In the genomic region with DNA sequence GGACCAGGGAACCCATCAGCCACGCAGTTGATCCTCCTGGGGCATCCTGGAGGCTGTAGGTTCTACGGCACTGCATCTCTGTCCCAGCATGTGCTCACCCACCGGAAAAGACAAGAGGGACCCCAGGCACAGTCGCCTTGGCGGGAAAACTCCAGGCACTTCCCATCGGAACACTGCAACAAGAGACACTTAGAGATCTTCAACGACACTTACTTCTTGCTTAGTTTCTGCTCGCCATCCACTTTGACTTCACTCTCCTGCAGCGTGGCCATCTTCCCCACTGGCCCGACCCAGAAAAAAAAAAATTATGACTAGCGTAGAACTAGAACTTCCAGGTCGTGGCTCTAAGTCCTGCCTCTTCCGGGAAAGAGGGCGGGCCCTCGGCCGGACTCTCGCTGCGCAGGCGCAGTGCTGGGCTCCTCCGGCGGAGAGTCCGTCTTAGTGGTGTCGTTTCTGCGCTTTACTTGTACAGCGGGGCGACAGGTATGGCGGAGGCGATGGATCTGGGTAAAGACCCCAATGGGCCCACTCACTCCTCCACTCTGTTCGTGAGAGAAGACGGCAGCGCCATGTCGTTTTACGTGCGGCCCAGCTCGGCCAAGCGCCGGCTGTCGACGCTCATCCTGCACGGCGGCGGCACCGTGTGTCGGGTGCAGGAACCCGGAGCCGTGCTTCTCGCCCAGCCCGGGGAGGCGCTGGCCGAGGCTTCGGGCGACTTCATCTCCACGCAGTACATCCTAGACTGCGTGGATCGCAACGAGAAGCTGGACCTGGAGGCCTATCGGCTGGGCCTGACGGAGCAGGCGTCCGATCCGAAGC, we compare ENCODE assay signal across 8 mouse cellular contexts. TPM values are rescaled to one million over a fixed set of nuclear protein-coding genes. Genes with fewer than 3 reads are reported as not detected.
A peak's percentile ranks its signal among the peaks of the same experiment; 100 is the strongest.
DNase-seq lines count a peak whose midpoint lies in the region; ATAC-seq and TF ChIP-seq lines count a peak whose summit lies in the region.

Gene Kars, minus strand, starts transcription at position 327 of the 819 bp plus-strand sequence.
Gene Terf2ip, plus strand, starts transcription at position 402 of the 819 bp plus-strand sequence.

- peak within 1 kb of the TSS; percentile 78 for H3K4me3 ChIP-seq in C2C12 (ENCODE audit: insufficient read depth, poor library complexity, severe bottlenecking)
- H3K4me3 ChIP-seq in erythroblast, embryonic 14.5 days (replicated peaks) = peak within 1 kb of the TSS; percentile 74
- H3K4me3 ChIP-seq in heart, embryonic 11.5 days (ENCODE audit: low read depth, low read length) = peak within 1 kb of the TSS; percentile 100
- H3K4me3 ChIP-seq in kidney, embryonic 16.5 days (ENCODE audit: low read length) = peak within 1 kb of the TSS; percentile 99
- H3K4me3 ChIP-seq in liver, adult 2 months (ENCODE audit: insufficient read depth, low read depth, low read length) = peak within 1 kb of the TSS; percentile 92
- peak within 1 kb of the TSS; percentile 87 for H3K4me3 ChIP-seq in myocyte

- H3K9ac ChIP-seq in heart, embryonic 11.5 days (ENCODE audit: low read depth, low read length) = peak within 1 kb of the TSS; percentile 88
- H3K9ac ChIP-seq in kidney, embryonic 16.5 days (replicated peaks; ENCODE audit: low read length) = peak within 1 kb of the TSS; percentile 92
- H3K9ac ChIP-seq in liver, adult 2 months (ENCODE audit: low read depth, low read length) = peak within 1 kb of the TSS; percentile 88

- peak; percentile 84; the same call in 1 of the 2 replicates for TF ChIP-seq POLR2A in brain, embryonic 14.5 days (IDR thresholded peaks at IDR 0.05; ENCODE audit: borderline replicate concordance, extremely low read depth, insufficient read depth, insufficient read length, poor library complexity, severe bottlenecking)
- TF ChIP-seq POLR2A in liver, adult 2 months (IDR thresholded peaks at IDR 0.05; ENCODE audit: extremely low read depth, insufficient read depth, low read length) = peak; percentile 88
- TF ChIP-seq POLR2A in myocyte (IDR thresholded peaks at IDR 0.05; ENCODE audit: insufficient read length, low read depth) = peak; percentile 92

- no peaks in the 10 kb centered on the region for H3K27me3 ChIP-seq in C2C12 (ENCODE audit: control insufficient read depth, insufficient read depth, insufficient read length)
- no peaks in the 10 kb centered on the region for H3K27me3 ChIP-seq in erythroblast, embryonic 14.5 days (ENCODE audit: control insufficient read depth)
- no peaks in the 10 kb centered on the region for H3K27me3 ChIP-seq in heart, embryonic 11.5 days (ENCODE audit: control insufficient read depth, insufficient read depth, low read length)
- no peaks in the 10 kb centered on the region for H3K27me3 ChIP-seq in kidney, embryonic 16.5 days (ENCODE audit: insufficient read depth, low read length)
- H3K27me3 ChIP-seq in liver, adult 2 months (ENCODE audit: control insufficient read depth, insufficient read depth, low read length) = no peaks in the 10 kb centered on the region
- H3K27me3 ChIP-seq in myocyte (ENCODE audit: control insufficient read depth, insufficient read depth, insufficient read length) = no peaks in the 10 kb centered on the region
- H3K27me3 ChIP-seq in splenic B cell, adult 2 months (ENCODE audit: control insufficient read depth, insufficient read depth, low read length, poor library complexity, severe bottlenecking) = no peaks in the 10 kb centered on the region

- no peak for TF ChIP-seq CTCF in C2C12 (IDR thresholded peaks at IDR 0.05; ENCODE audit: control insufficient read depth, insufficient read depth, insufficient read length)
- TF ChIP-seq CTCF in brain, embryonic 14.5 days (IDR thresholded peaks at IDR 0.05; ENCODE audit: borderline replicate concordance, extremely low read depth, insufficient read depth, insufficient read length) = no peak
- TF ChIP-seq CTCF in liver, adult 2 months (IDR thresholded peaks at IDR 0.05; ENCODE audit: low read depth, low read length) = no peak

- H3K4me2 ChIP-seq in heart, embryonic 11.5 days = peak within 1 kb of the TSS; percentile 94
- H3K4me2 ChIP-seq in kidney, embryonic 16.5 days (replicated peaks; ENCODE audit: low read depth, low read length) = peak within 1 kb of the TSS; percentile 66
- H3K4me2 ChIP-seq in myocyte (ENCODE audit: low read depth) = peak within 1 kb of the TSS; percentile 87

- H3K79me2 ChIP-seq in C2C12 (ENCODE audit: control insufficient read depth, insufficient read depth) (peaks cover 72% of the 10 kb centered on the region), myocyte (ENCODE audit: control insufficient read depth, insufficient read depth) (peaks cover 62% of the 10 kb centered on the region)
- peaks cover 8% of the 10 kb centered on the region; the same call in 1 of the 2 replicates for H3K79me2 ChIP-seq in liver, adult 2 months (ENCODE audit: control insufficient read depth, insufficient read depth, low read length)

- peaks cover 48% of the 10 kb centered on the region for H3K4me1 ChIP-seq in erythroblast, embryonic 14.5 days (ENCODE audit: control insufficient read depth)
- H3K4me1 ChIP-seq in heart, embryonic 11.5 days (ENCODE audit: control insufficient read depth, insufficient read depth, low read length) = peaks cover 16% of the 10 kb centered on the region
- H3K4me1 ChIP-seq in kidney, embryonic 16.5 days (ENCODE audit: insufficient read depth, low read length) = peaks cover 16% of the 10 kb centered on the region
- no peaks in the 10 kb centered on the region; the same call in 1 of the 2 replicates for H3K4me1 ChIP-seq in liver, adult 2 months (ENCODE audit: control insufficient read depth, insufficient read depth, low read length)

- DNase-seq in brain, embryonic 14.5 days (ENCODE audit: low read depth) = peak; percentile 98
- peak; percentile 85 for DNase-seq in liver, adult 2 months (ENCODE audit: extremely low read depth, low read depth, low spot score)
- peak; percentile 96 for DNase-seq in splenic B cell, adult 2 months (ENCODE audit: low read depth, low spot score)

- H3K36me3 ChIP-seq in C2C12 (ENCODE audit: control insufficient read depth, insufficient read depth) = peaks cover 19% of the 10 kb centered on the region
- H3K36me3 ChIP-seq in erythroblast, embryonic 14.5 days (ENCODE audit: control insufficient read depth) = peaks cover 23% of the 10 kb centered on the region
- no peaks in the 10 kb centered on the region for H3K36me3 ChIP-seq in heart, embryonic 11.5 days (ENCODE audit: control insufficient read depth, insufficient read depth, low read length)
- 0 out of 2 replicates have a peak, but pooled peaks cover 5% of the 10 kb centered on the region for H3K36me3 ChIP-seq in kidney, embryonic 16.5 days (ENCODE audit: insufficient read depth, low read length)
- H3K36me3 ChIP-seq in liver, adult 2 months (ENCODE audit: control insufficient read depth, insufficient read depth, low read length) = peaks cover 2% of the 10 kb centered on the region; the same call in 1 of the 2 replicates
- no peaks in the 10 kb centered on the region for H3K36me3 ChIP-seq in myocyte (ENCODE audit: control insufficient read depth, insufficient read depth)
- peaks cover 1% of the 10 kb centered on the region for H3K36me3 ChIP-seq in splenic B cell, adult 2 months (ENCODE audit: control insufficient read depth, insufficient read depth, low read length, poor library complexity, severe bottlenecking)

- H3ac ChIP-seq in C2C12 (ENCODE audit: control insufficient read depth, insufficient read length, low read depth) (peak within 1 kb of the TSS; percentile 93), myocyte (ENCODE audit: control insufficient read depth, insufficient read length) (peak within 1 kb of the TSS; percentile 70)

- H3K9me3 ChIP-seq in erythroblast, embryonic 14.5 days (ENCODE audit: control insufficient read depth, low read length) = no peaks in the 10 kb centered on the region
- H3K9me3 ChIP-seq in heart, embryonic 11.5 days (replicated peaks; ENCODE audit: control insufficient read depth, low read length) = no peaks in the 10 kb centered on the region
- no peaks in the 10 kb centered on the region for H3K9me3 ChIP-seq in kidney, embryonic 16.5 days (ENCODE audit: low read length)

- peaks cover 61% of the 10 kb centered on the region for H3K79me3 ChIP-seq in C2C12 (ENCODE audit: low read depth)

- ATAC-seq in heart, embryonic 11.5 days (replicated peaks; ENCODE audit: insufficient number of reproducible peaks, low FRiP score, low TSS enrichment) = peak; percentile 86
- ATAC-seq in kidney, embryonic 16.5 days (ENCODE audit: low FRiP score, low TSS enrichment) = peak; percentile 95

- under 1% methylated on average over 61 of the region's 61 CpGs for WGBS in heart, embryonic 11.5 days (ENCODE audit: insufficient replicate concordance)
- under 1% methylated on average over 61 of the region's 61 CpGs for WGBS in kidney, embryonic 16.5 days
- WGBS in liver, adult 2 months = under 1% methylated on average over 61 of the region's 61 CpGs

- peak within 1 kb of the TSS; percentile 74 for H3K27ac ChIP-seq in heart, embryonic 11.5 days (ENCODE audit: low read depth, low read length)
- H3K27ac ChIP-seq in kidney, embryonic 16.5 days (ENCODE audit: low read length) = peak within 1 kb of the TSS; percentile 84
- peak within 1 kb of the TSS; percentile 57 for H3K27ac ChIP-seq in liver, adult 2 months (replicated peaks; ENCODE audit: insufficient read depth, low read depth, low read length)

TF ChIP-seq in C2C12, 6 proteins besides CTCF, POLR2A, EP300 and RAD21 (continues in another document):
- TF ChIP-seq MYOD1 (IDR thresholded peaks at IDR 0.05; ENCODE audit: control insufficient read depth, insufficient read length, low read depth) (no peak), MAX (IDR thresholded peaks at IDR 0.05) (peak; percentile 55)

TF ChIP-seq in myocyte, 11 proteins besides CTCF, POLR2A, EP300 and RAD21 (continues in another document):
- no peak for TF ChIP-seq CEBPB (IDR thresholded peaks at IDR 0.05; ENCODE audit: insufficient read depth, poor library complexity, severe bottlenecking)

RNA-seq across cellular contexts. Expression of gene Kars, which starts in this region (rescaled TPM):
- 205 TPM for polyA plus RNA-seq in C2C12 (2012; fragmentation: generic; extraction: Trizol)
- polyA plus RNA-seq in brain, embryonic 14.5 days (2012; rRNA removed) = 93.8 and 116 TPM in 2 replicates
- 5.8 and 6.3 TPM in 2 replicates for polyA plus RNA-seq in erythroblast, embryonic 14.5 days (2012)
- polyA plus RNA-seq in heart, embryonic 11.5 days (2014; fragmentation: Nextera tagmentation; extraction: Ambion mirVana) = 176 and 181 TPM in 2 replicates
- 213 and 217 TPM in 2 replicates for polyA plus RNA-seq in kidney, embryonic 16.5 days (2015; fragmentation: Nextera tagmentation; extraction: Ambion mirVana)
- 50.9 and 53.3 TPM in 2 replicates for total RNA-seq in liver, adult 2 months (2014; rRNA removed)
- 27.3 and 29.5 TPM in 2 replicates for polyA plus RNA-seq in liver, adult 2 months (2012; rRNA removed)
- polyA plus RNA-seq in myocyte (2012; fragmentation: generic; extraction: Trizol) = 199 TPM

RNA-seq across cellular contexts. Expression of gene Terf2ip, which starts in this region (rescaled TPM):
- polyA plus RNA-seq in C2C12 (2012; fragmentation: generic; extraction: Trizol) (5.8 TPM), myocyte (2012; fragmentation: generic; extraction: Trizol) (6.8 TPM)
- polyA plus RNA-seq in brain, embryonic 14.5 days (2012; rRNA removed) = 26.8 and 41.1 TPM in 2 replicates
- 0.40 and 0.49 TPM in 2 replicates for polyA plus RNA-seq in erythroblast, embryonic 14.5 days (2012)
- polyA plus RNA-seq in heart, embryonic 11.5 days (2014; fragmentation: Nextera tagmentation; extraction: Ambion mirVana) = 16.7 and 18.5 TPM in 2 replicates
- polyA plus RNA-seq in kidney, embryonic 16.5 days (2015; fragmentation: Nextera tagmentation; extraction: Ambion mirVana) = 26.8 and 27.9 TPM in 2 replicates
- 4.9 and 5.2 TPM in 2 replicates for total RNA-seq in liver, adult 2 months (2014; rRNA removed)
- polyA plus RNA-seq in liver, adult 2 months (2012; rRNA removed) = 5.0 and 5.7 TPM in 2 replicates

Comparison
In these comparisons a context has a peak if more than half of its experiments do, and no peak if none do; other contexts are left out.
1. Peak in every context shown above with its lines: DNase-seq, ATAC-seq, H3K4me3 ChIP-seq and H3K27ac ChIP-seq.